Mouse (Mus musculus): ENCODE measurements around the gene Gng12.
"Not testable (repeated sequence)": the region's sequence is repeated elsewhere in the genome, so short reads cannot be mapped to it uniquely, and the experiment has no call there.

Gng12 gene

GRCm38 (mm10) chr6:67029312-67029950, 133.2 kb downstream of the Gng12 start:
- no peak for DNase-seq (ENCODE audit: low spot score)

- DNase-seq (ENCODE audit: low spot score) = no peak
Observed at GRCm38 (mm10) chr6:67029987-67030386, 133.8 kb downstream of the Gng12 start.

GRCm38 (mm10) chr6:67030416-67030815, 134.2 kb downstream of the Gng12 start:
- DNase-seq (ENCODE audit: low spot score) = no peak

GRCm38 (mm10) chr6:67030846-67031245, 134.6 kb downstream of the Gng12 start:
- no peak for DNase-seq (ENCODE audit: low spot score)

- not testable (repeated sequence) for DNase-seq (ENCODE audit: low spot score)
Observed at GRCm38 (mm10) chr6:67032551-67032950, 136.4 kb downstream of the Gng12 start.

- DNase-seq (ENCODE audit: low spot score) = not testable (repeated sequence)
Observed at GRCm38 (mm10) chr6:67032972-67033371, 136.8 kb downstream of the Gng12 start.

GRCm38 (mm10) chr6:67033604-67034003, 137.4 kb downstream of the Gng12 start:
- DNase-seq (ENCODE audit: low spot score) = no peak

- DNase-seq (ENCODE audit: low spot score) = no peak
Observed at GRCm38 (mm10) chr6:67034331-67035130, 138.3 kb downstream of the Gng12 start.

GRCm38 (mm10) chr6:67035388-67036299, 139.4 kb downstream of the Gng12 start:
- DNase-seq (ENCODE audit: low spot score) = peak; percentile 55

- DNase-seq (ENCODE audit: low spot score) = peak; percentile 88
Observed at GRCm38 (mm10) chr6:67036356-67036811, 140.2 kb downstream of the Gng12 start.

GRCm38 (mm10) chr6:67036837-67037628, 140.8 kb downstream of the Gng12 start, which contains the start of gene Gadd45a:
Gene Gadd45a (minus strand): TSS chr6:67037457.
- DNase-seq (ENCODE audit: low spot score) = peak; percentile 98

GRCm38 (mm10) chr6:67038964-67039363, 142.8 kb downstream of the Gng12 start:
- DNase-seq (ENCODE audit: low spot score) = no peak

GRCm38 (mm10) chr6:67040904-67041410, 144.8 kb downstream of the Gng12 start:
- DNase-seq (ENCODE audit: low spot score) = no peak

- DNase-seq (ENCODE audit: low spot score) = no peak
Observed at GRCm38 (mm10) chr6:67045424-67045823, 149.2 kb downstream of the Gng12 start.

- DNase-seq (ENCODE audit: low spot score) = no peak
Observed at GRCm38 (mm10) chr6:67046937-67047336, 150.7 kb downstream of the Gng12 start.

GRCm38 (mm10) chr6:67048052-67048691, 152.0 kb downstream of the Gng12 start:
- no peak for DNase-seq (ENCODE audit: low spot score)

- no peak for DNase-seq (ENCODE audit: low spot score)
Observed at GRCm38 (mm10) chr6:67048880-67049694, 152.9 kb downstream of the Gng12 start.

- DNase-seq (ENCODE audit: low spot score) = no peak
Observed at GRCm38 (mm10) chr6:67049695-67050038, 153.5 kb downstream of the Gng12 start.

- DNase-seq (ENCODE audit: low spot score) = no peak
Observed at GRCm38 (mm10) chr6:67050063-67050462, 153.9 kb downstream of the Gng12 start.

Measured in lung, postnatal 25 days (tissue).